Mouse (Mus musculus) limb, embryonic 10.5 days (tissue): ENCODE results near the gene Fbxw10. TPM values are rescaled to one million over a fixed set of nuclear protein-coding genes. Genes with fewer than 3 reads are reported as not detected.
A peak's percentile ranks its signal among the peaks of the same experiment; 100 is the strongest.

ENCODE experiments used
- DNase-seq: peaks from one replicate; pipeline ENCODE4 v3.0.0-alpha.2; 2017; ENCODE audit warnings: low spot score
- H3K27ac ChIP-seq: fragments of 300-500 bp; sonication (generic); 2 replicates; pipeline ENCODE4 v1.5.1; 2016; ENCODE audit warnings: mild to moderate bottlenecking
- H3K27me3 ChIP-seq: fragments of 300-500 bp; sonication (generic); 2 replicates; pipeline ENCODE4 v1.6.1; 2016; ENCODE audit warnings: low read depth, mild to moderate bottlenecking; ENCODE audit not compliant: poor library complexity, severe bottlenecking
- H3K36me3 ChIP-seq: fragments of 300-500 bp; sonication (generic); 2 replicates; pipeline ENCODE4 v1.6.1; 2016; ENCODE audit warnings: mild to moderate bottlenecking, moderate library complexity
- H3K4me1 ChIP-seq: fragments of 300-500 bp; sonication (generic); 2 replicates; pipeline ENCODE4 v1.6.1; 2016
- H3K4me3 ChIP-seq: fragments of 300-500 bp; sonication (generic); 2 replicates; pipeline ENCODE4 v1.5.1; 2016; ENCODE audit warnings: mild to moderate bottlenecking, moderate library complexity
- H3K9me3 ChIP-seq: fragments of 300-500 bp; sonication (generic); replicated peaks from 2 replicates; pipeline ENCODE4 v1.6.1; 2016; ENCODE audit warnings: mild to moderate bottlenecking
- WGBS: fragments of 180-500 bp; shearing (Covaris S2); methylation state at CpG from one replicate; pipeline ENCODE4 v1.1.7; 2016; 5-methylcytosine and 5-hydroxymethylcytosine counted together
- polyA plus RNA-seq: library from polyadenylated mRNA; unstranded; fragments of >200 nt; fragmentation: Nextera tagmentation; extraction: Ambion mirVana; gene quantifications from 2 replicates; pipeline ENCODE4 v1.2.1, GENCODE M21; 2016

Fbxw10 gene
- polyA plus RNA-seq, 1 experiment from 2014 or later = 0.84 TPM

DNA sequence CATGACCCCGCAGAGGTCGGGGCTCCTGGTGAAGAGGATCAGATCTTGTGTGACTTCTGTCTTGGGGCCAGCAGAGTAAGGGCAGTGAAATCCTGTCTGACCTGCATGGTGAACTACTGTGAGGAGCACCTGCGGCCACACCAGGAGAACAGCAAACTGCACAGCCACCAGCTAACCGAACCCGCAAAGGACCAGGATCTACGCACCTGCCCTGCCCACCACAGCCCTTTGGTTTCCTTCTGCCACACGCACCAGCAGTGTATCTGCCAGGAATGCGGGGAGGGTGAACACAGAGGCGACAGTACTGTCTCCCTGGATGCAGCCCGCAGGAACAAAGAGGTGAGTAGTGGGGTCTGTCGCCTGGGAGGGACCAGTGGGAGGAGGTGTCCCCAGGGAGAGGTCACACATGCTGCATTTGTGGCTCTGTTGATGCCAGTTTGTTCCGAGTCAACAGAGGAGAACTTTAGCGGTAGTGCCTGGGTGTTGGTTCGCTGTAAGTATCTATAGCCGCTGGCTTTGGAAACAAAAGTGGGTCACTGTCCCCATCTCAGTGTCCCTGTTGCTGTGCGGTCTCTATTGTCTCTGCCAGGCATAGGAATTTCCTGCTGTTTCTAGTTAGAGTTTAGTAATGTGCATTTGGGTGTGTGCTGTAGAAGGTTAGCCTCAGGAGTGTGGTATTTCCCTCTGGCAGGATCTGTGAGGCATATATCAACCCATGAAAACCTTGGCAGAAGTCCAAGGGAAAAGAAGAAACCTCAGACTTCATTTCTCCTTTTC lies 26.0 kb upstream of the Fbxw10 start:
- no peak for DNase-seq
- H3K27ac ChIP-seq = peak overlapping the region; percentile 79
- no peaks in the 10 kb centered on the region for H3K36me3 ChIP-seq
- H3K4me3 ChIP-seq = peak overlapping the region; percentile 40
- WGBS = 25% methylated on average over 16 of the region's 16 CpGs
- peaks cover 8% of the 10 kb centered on the region; the same call in 1 of the 2 replicates for H3K27me3 ChIP-seq
- peaks cover 38% of the 10 kb centered on the region for H3K4me1 ChIP-seq
- no peaks in the 10 kb centered on the region for H3K9me3 ChIP-seq

DNA sequence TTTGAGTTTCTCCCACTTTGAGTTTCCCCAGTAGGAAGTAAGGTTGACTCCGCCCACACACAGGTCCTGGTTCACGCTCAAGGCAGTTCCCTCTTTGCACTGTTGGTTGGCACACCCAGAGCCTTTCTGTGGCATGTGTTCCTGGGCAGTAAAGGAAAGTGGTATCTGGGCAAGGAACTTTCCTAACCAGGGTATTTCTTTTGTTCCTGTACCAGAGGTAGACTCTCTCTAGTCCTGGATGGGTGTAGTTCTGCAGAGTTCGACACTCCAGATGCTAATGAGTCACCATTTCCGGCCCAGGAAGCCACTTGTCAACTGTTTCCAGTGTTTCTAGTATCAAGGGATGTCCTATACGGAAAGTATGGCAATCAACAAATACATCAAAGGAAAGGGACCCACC lies 25.0 kb upstream of the Fbxw10 start:
- Histone ChIP-seq H3K4me1 (peaks cover 48% of the 10 kb centered on the region), H3K36me3 (no peaks in the 10 kb centered on the region), H3K27me3 (peaks cover 8% of the 10 kb centered on the region; the same call in 1 of the 2 replicates), H3K9me3 (no peaks in the 10 kb centered on the region), H3K27ac (no peak overlapping the region), H3K4me3 (no peak overlapping the region)
- WGBS = 69% methylated on average over 5 of the region's 5 CpGs
- no peak for DNase-seq

DNA sequence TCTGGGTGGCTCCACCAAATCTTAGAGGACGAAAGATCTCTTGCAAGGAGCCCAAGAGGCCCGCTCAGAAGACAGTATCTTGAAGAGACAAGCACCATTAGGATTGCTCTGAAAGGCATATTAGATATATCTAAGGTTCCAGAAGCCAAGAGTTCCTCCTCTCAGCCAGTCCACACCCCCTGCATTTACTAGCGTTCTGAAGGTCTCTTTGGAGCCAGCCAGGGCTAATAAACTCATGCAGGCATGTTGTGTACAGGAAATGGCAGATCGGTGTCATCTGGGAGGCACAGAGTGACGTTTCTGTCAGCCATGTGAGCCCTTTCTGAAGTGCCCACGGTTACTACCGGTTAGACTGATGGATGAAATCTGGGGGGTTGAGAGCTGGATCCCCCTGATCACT lies 22.7 kb upstream of the Fbxw10 start:
- Histone ChIP-seq H3K4me3 (no peak overlapping the region), H3K4me1 (peaks cover 44% of the 10 kb centered on the region), H3K27me3 (peaks cover 4% of the 10 kb centered on the region; the same call in 1 of the 2 replicates), H3K9me3 (no peaks in the 10 kb centered on the region), H3K36me3 (no peaks in the 10 kb centered on the region), H3K27ac (no peak overlapping the region)
- DNase-seq = no peak
- 72% methylated on average over 7 of the region's 7 CpGs for whole genome bisulfite sequencing

DNA sequence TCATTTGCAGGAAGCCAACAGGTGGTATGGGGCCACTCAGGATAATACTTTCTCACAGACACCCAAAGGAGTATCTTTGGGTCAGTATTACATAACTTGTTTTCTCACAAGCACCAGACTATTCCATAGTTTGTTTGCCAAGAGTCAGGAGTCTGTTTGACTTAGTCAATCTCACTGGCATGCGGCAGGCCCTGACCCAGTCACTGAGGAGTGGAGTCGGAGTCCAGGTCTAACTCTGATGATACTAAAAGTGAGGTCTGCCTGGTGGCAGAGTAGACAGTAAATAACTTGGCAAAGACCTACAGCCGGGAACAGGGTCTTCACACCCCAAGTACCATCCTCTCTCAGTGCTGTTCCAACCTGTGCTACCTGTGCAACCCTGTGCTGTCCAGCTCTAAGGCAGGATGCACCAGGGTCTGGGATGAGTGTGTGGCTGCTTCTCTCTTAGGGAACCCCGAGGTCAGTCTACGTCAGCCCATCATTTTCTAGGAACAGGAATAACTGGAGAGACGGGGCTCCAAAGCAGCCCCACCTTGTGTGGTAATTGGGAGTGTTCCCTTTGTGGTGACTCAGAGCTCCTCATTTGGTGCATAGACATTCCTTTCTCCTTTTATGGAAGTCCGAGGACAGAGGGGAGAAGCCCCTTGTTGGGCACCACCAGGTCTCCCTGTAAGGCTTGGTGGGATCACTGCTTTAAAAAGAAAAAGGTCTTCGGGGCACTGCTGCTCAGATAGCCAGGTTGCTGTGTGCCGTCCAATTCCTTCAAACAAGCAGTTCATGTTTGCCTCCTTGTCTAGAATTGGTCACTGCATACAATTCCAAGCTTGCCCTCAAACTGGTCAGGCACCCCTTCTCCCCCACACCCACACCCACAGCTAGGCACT lies 21.4 kb upstream of the Fbxw10 start:
- H3K36me3 ChIP-seq = no peaks in the 10 kb centered on the region
- peaks cover 4% of the 10 kb centered on the region; the same call in 1 of the 2 replicates for H3K27me3 ChIP-seq
- peak overlapping the region; percentile 38; the same call in 1 of the 2 replicates for H3K27ac ChIP-seq
- peaks cover 32% of the 10 kb centered on the region for H3K4me1 ChIP-seq
- H3K9me3 ChIP-seq = no peaks in the 10 kb centered on the region
- no peak overlapping the region for H3K4me3 ChIP-seq
- WGBS = 84% methylated on average over 9 of the region's 9 CpGs
- DNase-seq = no peak

- Histone ChIP-seq H3K36me3 (no peaks in the 10 kb centered on the region), H3K4me3 (no peak overlapping the region), H3K9me3 (no peaks in the 10 kb centered on the region), H3K4me1 (peaks cover 24% of the 10 kb centered on the region), H3K27me3 (no peaks in the 10 kb centered on the region), H3K27ac (peak overlapping the region; percentile 38; the same call in 1 of the 2 replicates)
- no peak for DNase-seq
- WGBS = 39% methylated on average over 6 of the region's 6 CpGs
Observed at GRCm38 (mm10) chr11:62826106-62826733, 20.6 kb upstream of the Fbxw10 start.

DNA sequence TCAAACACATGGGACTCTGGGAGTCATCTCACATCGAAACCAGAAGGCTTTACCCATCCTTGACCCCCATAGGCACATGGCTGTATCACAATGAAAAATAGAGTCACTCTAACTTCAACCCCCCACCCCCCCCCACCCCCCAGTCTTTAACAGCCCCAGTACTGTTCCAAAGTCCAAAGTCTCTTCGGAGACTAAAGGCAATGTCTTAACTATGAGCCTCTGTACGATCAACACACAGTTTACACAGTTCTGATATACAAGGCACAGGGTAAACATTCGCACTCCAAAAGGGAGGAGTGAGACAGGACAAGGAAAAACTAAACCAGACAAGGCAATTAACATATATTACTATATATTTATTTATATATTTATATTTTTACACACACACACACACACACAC lies 19.7 kb upstream of the Fbxw10 start:
- H3K4me3 ChIP-seq = no peak overlapping the region
- no peak overlapping the region for H3K27ac ChIP-seq
- no peaks in the 10 kb centered on the region for H3K9me3 ChIP-seq
- peaks cover 20% of the 10 kb centered on the region for H3K4me1 ChIP-seq
- 88% methylated on average over 4 of the region's 4 CpGs for WGBS
- H3K27me3 ChIP-seq = no peaks in the 10 kb centered on the region
- no peaks in the 10 kb centered on the region for H3K36me3 ChIP-seq
- no peak for DNase-seq

GRCm38 (mm10) chr11:62827911-62828310 lies 19.0 kb upstream of the Fbxw10 start:
- H3K36me3 ChIP-seq = no peaks in the 10 kb centered on the region
- DNase-seq = no peak

GRCm38 (mm10) chr11:62830387-62830786 lies 16.5 kb upstream of the Fbxw10 start:
- no peaks in the 10 kb centered on the region for H3K36me3 ChIP-seq
- H3K4me3 ChIP-seq = no peak overlapping the region
- no peak overlapping the region for H3K27ac ChIP-seq
- 79% methylated on average over 2 of the region's 2 CpGs for WGBS
- no peaks in the 10 kb centered on the region for H3K9me3 ChIP-seq
- H3K4me1 ChIP-seq = peaks cover 14% of the 10 kb centered on the region
- no peaks in the 10 kb centered on the region for H3K27me3 ChIP-seq
- no peak for DNase-seq

More at GRCm38 (mm10) chr11:62827911-62828310, 19.0 kb upstream of the Fbxw10 start:
- no peak overlapping the region for H3K27ac ChIP-seq
- H3K4me1 ChIP-seq = peaks cover 20% of the 10 kb centered on the region
- no peaks in the 10 kb centered on the region for H3K27me3 ChIP-seq
- H3K4me3 ChIP-seq = no peak overlapping the region
- 80% methylated on average over 3 of the region's 3 CpGs for WGBS
- H3K9me3 ChIP-seq = no peaks in the 10 kb centered on the region

DNA sequence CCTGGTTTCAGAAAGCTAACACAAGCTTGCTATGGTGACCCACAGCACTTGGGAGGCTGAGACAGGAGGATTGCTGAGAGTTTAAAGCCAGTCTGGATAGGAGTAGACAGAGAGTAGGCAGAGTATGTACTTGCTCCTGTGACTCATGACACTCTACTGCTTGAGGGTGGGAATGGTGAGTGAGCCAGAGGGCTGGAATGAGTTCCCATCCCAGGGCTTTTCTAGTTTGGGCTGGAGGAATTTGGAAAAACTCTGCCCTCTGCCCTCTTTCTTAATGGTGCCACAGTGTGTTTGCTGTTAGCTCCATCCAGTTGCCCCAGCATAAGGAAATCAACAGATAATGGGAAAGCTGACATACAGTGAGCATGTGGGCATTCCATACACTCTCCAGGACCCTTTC lies 15.0 kb upstream of the Fbxw10 start:
- no peak for DNase-seq
- no peak overlapping the region for H3K4me3 ChIP-seq
- no peak overlapping the region for H3K27ac ChIP-seq
- no peaks in the 10 kb centered on the region for H3K4me1 ChIP-seq
- H3K36me3 ChIP-seq = no peaks in the 10 kb centered on the region
- no peaks in the 10 kb centered on the region for H3K9me3 ChIP-seq
- H3K27me3 ChIP-seq = no peaks in the 10 kb centered on the region

- no peaks in the 10 kb centered on the region for H3K9me3 ChIP-seq
- peaks cover 25% of the 10 kb centered on the region for H3K4me1 ChIP-seq
- DNase-seq = no peak
- 84% methylated on average over 5 of the region's 5 CpGs for WGBS
- no peak overlapping the region for H3K4me3 ChIP-seq
- H3K27ac ChIP-seq = no peak overlapping the region
- H3K27me3 ChIP-seq = no peaks in the 10 kb centered on the region
- H3K36me3 ChIP-seq = no peaks in the 10 kb centered on the region
Observed at GRCm38 (mm10) chr11:62844562-62844961, 2.3 kb upstream of the Fbxw10 start.

DNA sequence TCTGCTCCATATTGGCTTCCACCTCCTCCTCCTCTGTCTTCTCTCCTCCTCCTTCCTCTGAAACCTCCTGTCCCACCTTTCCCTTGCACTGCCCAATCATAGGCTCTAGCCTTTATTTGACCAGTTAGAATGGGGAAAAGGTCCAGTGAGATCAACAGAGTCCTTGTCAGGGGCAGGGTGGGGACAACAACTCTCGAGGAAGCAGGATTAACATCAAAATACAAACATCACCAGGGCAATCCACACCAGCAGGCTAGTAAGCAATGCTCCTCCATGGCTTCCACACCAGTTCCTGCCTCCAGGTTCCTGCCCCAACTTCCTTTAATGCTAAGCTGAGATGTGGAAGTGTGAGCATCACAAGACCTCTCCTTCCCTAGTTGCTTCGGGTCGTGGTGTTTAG lies 1.1 kb upstream of the Fbxw10 start:
- Histone ChIP-seq H3K27ac (no peak overlapping the region), H3K4me1 (peaks cover 25% of the 10 kb centered on the region), H3K4me3 (no peak overlapping the region), H3K27me3 (no peaks in the 10 kb centered on the region), H3K9me3 (no peaks in the 10 kb centered on the region), H3K36me3 (no peaks in the 10 kb centered on the region)
- 74% methylated on average over 3 of the region's 3 CpGs for WGBS
- DNase-seq = no peak

DNA sequence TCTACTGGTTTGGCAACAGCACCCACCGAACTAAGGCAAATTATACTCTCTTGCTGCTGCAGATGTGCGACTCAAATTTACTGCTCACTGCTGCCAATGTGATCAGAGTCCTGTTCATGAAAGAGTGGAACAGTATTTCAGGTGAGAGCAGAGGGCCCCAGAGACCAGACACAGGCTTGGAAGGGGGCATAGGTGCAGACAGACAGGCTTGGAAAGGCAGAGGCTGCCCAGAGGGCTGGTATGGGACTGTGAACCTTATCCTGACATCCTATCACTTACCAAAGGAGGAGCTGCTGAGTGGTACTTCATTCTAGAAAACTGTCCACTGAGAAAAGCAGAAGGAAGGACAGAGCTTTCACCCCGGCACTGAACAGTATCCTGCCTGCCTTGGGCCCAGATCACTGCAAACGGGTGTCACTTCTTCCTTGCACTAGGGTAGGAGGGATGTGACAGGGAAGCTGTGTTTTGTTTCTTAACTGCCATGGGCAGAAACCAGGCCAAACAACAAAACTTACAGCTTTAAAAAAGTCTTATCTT lies 854 bp downstream of the Fbxw10 start:
- H3K27me3 ChIP-seq = 0 out of 2 replicates have a peak, but pooled peaks cover 5% of the 10 kb centered on the region
- no peak for DNase-seq
- WGBS = 35% methylated on average over 4 of the region's 4 CpGs

More for the DNA sequence above, 854 bp downstream of the Fbxw10 start:
- Histone ChIP-seq H3K9me3 (no peaks in the 10 kb centered on the region), H3K4me3 (peak overlapping the region; percentile 42), H3K27ac (peak overlapping the region; percentile 84), H3K36me3 (no peaks in the 10 kb centered on the region), H3K4me1 (peaks cover 25% of the 10 kb centered on the region)
